Mouse (Mus musculus): Measurements from ENCODE around the gene Plce1.
"Not testable (repeated sequence)": the region's sequence is repeated elsewhere in the genome, so short reads cannot be mapped to it uniquely, and the experiment has no call there.

The Plce1 gene

GRCm38 (mm10) chr19:38592566-38593224 lies 111.8 kb downstream of the Plce1 start:
- DNase-seq, result no peak

DNA sequence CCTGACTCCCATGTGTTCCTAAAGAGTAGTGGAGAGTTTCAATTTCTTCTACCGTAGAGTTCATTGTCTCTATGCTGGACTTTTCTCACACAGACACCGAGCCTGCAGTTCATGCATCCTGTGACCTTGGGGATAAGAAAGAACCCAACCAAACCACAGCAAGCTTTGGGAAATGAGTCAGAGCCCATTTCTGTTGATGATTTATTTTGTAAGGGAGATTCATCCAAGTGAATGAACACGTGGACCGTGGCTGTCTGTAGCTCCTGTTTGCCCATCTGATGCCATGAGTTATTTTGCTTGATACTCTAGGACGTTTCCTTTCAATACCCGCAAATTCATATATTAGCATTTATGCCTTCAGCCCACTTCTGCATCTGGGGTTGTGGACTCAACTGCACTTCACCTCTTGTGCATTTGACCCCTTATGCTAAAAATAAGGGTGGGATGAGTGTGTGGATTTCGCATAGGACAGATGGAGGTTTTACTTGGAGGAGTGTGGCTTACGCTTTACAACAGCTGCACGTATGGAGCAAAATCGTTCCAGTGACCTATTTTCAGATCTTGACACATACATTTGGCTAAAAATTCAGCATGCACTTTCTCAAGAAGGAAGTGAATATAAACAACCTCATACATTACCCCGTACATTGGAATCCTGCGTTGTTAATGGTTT lies 112.5 kb downstream of the Plce1 start:
- no peak for DNase-seq

DNA sequence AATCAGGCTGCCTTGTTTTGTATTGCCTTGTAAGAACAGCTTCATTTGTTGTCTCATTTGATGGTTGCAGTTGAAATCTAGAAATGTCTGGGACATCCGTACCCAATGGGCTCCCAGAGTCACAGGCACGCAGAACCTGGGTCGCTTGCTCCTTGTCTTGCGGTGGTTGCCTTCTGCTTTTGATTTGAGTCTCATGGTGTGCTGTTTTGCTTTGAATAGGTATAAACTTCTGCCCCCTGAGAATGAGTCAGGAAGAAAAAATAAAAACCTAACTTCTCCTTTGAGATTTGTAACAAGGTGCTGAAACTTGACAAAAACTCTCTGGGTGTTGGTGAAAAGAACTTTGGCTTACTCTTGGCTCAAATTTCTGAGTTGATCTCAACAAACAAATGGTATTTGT lies 115.2 kb downstream of the Plce1 start:
- DNase-seq, result no peak

GRCm38 (mm10) chr19:38597392-38597791 lies 116.5 kb downstream of the Plce1 start:
- DNase-seq, result no peak

DNA sequence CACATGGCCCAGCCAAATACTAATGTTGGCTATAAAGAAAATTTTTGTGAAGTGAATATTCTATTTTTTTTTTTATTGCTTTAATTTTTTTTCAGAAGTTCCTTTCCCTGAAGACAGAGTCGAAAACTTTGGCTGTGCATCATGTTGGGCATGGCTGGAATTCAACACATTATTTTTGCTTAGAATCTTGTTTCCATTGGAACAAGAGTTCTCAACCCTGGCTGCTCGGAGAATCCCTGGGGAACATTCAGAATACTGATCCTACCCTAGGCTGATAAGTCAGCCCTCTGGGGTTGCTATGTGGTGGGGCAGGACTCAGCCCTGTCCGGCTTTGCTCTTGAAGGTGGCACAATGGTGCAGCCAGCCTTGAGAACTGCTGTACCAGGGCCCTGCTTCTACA lies 118.1 kb downstream of the Plce1 start:
- DNase-seq, result no peak

- DNase-seq, result no peak
These were observed 120.2 kb downstream of the Plce1 start for GRCm38 (mm10) chr19:38601127-38601526.

DNA sequence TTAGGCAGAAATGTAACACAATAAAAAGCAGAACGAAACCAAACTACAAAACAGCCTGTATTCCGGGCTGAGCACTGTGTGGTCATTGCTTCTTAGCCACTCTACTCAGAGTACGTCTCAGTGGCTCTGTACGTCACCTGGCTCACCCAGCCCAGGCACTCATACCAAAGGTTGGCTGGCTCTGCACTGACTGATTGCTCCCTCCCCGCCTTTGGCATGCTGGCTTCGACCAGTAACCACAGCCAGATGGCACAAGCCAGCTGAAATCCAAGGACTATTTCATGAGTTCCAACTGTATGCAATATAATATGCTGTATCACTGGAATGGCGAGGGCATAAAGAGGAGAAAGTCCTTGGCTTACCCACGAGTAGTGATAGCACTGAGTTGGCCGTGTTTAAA lies 121.9 kb downstream of the Plce1 start:
- no peak for DNase-seq

DNA sequence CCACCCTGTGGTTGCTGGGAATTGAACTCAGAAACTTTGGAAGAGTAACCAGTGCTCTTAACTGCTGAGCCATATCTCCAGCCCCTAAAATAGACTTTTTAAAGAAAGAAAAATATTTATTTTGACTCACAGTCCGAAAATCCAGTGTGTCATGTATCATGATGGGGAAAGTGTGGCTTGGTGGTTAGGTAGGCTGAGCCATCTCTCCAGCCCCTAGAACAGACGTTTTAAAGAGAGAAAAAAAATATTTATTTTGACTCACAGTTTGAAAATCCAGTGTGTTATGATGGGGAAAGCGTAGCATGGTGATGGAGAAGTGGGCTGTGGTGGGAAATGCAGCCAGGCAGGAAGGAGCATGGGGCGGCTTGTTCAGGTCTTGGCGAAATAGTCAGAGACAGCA lies 126.3 kb downstream of the Plce1 start:
- DNase-seq, result no peak

DNA sequence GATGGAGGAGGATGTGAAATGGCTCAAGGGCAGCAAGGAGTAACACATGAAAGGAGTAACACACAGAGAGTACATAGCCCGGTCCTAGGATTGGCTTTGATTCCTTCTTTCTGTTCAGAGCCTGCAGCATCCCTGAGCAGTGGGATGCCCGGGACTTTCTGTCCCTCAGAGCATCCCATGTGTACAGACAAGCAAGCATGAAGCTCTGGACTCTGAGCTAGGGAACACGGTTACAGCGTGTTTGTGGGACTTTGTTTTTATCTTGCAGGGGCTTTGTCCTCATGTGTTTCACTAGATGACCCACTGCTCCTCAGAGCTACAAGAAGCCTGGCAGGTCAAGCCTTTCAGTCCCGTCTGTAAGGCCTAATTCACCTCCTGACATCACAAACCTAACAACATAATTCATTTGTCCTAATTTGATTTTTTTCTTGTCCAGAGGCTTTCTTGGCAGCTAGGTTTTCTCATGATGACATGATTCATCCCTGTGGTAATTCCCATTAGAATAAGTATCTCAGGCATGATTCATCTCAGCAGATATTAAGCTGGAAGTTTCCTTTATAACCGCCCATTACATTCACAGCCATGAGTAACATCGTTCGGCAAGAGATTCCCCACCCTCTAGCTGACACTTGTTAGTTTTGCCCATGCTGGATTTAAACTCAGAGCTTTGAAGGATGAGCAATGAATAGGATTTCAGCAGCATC lies 128.2 kb downstream of the Plce1 start:
- no peak for DNase-seq

GRCm38 (mm10) chr19:38610291-38610690 lies 129.4 kb downstream of the Plce1 start:
- DNase-seq, result no peak

- DNase-seq, result no peak
These were observed 129.9 kb downstream of the Plce1 start for GRCm38 (mm10) chr19:38610809-38611208.

DNA sequence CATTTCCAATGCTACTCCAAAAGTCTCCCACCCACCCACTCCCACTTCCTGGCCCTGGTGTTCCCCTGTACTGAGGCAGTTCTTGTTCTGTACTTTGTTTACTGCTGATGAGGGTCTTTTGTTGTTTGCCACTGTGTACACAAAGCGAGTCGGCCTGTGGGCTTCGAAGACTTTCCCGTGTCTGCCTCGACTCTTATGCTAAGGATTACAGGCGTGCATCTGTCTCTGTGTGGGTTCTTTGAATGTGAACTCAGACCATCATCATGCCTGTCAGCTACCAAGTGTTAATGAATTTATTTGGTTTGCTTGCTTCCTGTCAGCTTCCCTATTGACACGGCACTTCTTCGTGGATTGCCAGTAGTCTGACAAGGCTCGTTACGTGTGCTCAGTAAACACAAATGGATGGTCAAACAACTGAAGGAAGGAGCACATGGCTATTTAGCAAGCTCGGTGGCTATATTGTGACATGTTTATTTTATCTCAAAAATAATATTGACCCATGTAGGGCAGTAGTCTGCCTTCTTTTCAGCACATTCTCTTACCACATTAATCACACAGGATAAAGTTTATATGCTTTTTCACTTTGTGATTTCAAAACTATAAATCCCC lies 133.3 kb downstream of the Plce1 start:
- peak; percentile 30 for DNase-seq

DNA sequence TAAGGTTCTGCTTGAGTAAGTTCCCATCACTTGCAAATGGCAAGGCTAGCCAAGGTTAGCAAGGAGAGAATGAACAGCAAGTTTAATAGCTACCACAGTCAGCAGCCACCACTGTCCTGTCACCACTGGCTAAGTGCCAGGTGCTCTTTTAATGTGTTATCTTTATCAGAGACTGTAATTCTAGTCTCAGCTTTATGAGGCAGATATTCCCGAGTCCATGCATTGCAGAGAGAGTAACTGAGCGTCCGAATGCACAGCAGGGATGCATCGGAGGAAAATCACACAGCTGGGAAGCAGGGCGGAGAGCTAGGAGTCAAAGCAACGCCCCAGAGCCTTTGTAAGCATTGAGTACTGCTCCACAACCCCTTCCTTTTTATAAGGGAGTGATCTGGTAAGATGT lies 134.4 kb downstream of the Plce1 start:
- DNase-seq, result no peak

DNA sequence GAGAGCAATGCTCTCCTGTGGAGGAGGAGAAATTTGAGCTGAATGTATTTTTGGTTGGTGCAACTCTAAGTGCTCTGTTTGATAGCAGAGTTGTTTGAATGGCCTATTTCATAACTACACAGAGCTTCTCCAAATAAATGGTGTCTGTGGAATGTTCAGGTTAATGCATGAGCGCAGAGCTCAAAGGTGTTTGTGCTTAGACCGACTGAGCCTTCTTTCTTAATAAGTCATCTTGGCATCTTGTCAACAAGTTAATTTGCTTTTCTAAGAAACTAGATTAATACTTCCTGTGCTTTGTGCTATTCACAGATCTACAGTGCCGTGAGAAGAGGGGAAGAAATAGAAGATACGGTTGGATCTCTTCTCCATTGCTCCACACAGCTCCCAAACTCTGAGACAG lies 139.2 kb downstream of the Plce1 start:
- no peak for DNase-seq

DNA sequence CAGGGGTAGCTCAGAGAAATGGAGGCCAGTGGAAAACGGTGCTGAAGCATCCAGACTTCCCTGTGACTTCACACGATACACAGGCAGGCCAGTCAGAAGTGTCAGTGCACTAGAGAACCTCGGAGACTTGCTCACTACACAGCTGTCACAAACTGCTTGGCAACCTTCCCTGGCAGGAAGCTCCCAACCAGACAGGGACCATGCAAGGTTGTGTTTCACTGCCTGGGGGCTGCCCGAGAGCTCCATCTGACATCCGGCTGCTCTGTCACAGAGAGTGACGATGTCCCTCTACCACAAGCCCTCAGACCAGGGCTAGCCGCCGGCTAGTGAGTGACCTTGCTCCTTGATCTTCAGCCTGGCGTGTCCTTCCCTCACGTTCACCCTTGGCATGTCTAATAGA lies 140.6 kb downstream of the Plce1 start:
- DNase-seq, result no peak

DNA sequence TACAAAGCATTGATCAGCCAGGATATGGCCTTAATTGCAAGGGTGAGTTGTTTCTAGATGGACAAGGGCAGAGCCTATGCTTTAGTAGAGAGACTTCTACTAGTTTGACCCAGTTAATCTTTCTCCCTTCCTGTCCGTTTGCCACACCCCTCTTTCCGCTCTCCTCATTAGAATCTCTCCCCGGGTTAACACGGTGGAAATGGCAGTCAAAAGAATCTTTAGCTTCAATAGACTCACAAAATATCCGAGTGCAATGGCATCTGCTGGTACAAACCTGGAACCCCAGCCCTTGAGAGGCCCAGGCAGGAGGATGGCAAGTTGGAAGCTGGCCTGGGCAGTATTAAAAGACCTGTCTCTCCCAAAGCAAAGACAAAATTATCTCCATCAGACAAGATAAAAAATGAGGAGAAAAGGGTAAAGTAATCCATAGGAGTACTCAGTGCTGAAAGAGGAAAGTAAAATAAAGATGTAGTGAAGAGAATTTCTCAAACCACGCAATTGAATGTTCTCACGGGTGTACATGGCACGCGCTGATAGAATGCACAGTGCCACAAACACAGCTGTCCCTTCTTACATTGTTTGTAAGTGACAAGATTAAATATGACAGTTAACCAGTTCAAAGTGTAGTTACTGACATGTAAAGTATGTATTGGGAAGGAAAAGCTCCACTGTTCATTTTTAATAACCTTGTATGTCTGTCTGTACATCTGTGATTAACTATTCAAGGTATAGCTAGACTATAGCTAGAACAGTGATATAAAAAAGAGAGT lies 145.5 kb downstream of the Plce1 start:
- peak; percentile 82 for DNase-seq

GRCm38 (mm10) chr19:38627075-38627768 lies 146.3 kb downstream of the Plce1 start:
- peak; percentile 21 for DNase-seq

GRCm38 (mm10) chr19:38632251-38632650 lies 151.3 kb downstream of the Plce1 start:
- no peak for DNase-seq

DNA sequence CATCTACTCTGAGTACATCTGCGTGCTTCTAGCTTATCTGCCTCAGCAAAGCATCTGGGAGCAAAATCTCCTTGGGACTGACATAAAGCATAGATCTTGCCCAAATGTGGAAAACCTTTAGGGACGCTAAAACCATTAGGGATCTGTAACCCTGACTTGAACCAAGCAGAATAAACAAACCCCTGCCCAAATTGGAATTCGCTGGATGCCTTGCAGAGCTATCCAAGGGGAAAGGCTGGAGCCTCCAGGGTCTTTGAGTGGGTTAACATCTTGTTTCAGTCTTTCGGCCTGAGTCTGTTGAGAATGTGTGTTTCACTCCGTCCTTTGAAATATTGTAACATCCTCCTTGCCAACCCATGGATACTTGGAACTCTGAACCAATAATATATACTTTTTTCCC lies 152.4 kb downstream of the Plce1 start:
- no peak for DNase-seq

DNA sequence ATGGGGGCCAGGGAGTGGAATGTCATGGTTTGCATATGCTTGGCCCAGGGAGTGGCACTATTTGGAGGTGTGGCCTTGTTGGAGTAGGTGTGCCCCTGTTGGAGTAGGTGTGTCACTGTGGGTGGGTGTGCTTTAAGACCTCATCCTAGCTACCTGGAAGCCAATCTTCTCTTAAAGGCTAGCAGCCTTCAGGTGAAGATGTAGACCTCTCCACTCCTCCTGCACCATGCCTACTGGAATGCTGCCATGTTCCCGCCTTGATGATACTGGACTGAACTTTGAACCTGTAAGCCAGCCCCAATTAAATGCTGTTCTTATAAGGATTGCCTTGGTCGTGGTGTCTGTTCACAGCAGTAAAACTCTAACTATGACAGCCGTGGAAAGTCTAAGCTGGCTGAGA lies 158.1 kb downstream of the Plce1 start:
- no peak for DNase-seq

DNA sequence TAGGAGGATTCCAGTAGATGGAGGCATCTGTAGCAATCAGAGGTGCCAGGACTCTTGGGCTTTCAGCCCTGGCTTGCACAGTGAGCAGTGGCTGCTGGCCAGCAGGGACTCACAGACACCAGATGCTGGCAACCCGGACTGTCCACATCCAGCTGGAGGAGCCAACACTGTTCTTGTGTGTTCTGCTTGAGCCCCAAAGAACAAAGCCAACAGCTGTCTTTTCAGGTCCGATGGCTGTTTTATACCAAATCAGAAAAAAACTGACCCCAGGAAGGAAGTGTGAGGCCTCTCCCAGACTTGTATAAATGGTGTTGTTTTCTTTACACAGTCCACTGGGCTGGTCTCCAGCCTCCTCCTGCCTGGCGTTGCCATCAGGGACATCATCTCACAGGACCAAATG lies 158.9 kb downstream of the Plce1 start:
- no peak for DNase-seq

- DNase-seq, result not testable (repeated sequence)
These were observed 161.6 kb downstream of the Plce1 start for GRCm38 (mm10) chr19:38642515-38642914.

Data from retina, postnatal 1 day (tissue).